Mouse (Mus musculus): ENCODE measurements around the gene Medag. TPM values are rescaled to one million over a fixed set of nuclear protein-coding genes. Genes with fewer than 3 reads are reported as not detected.

The Medag gene
- total RNA-seq, 2 experiments from 2014 or later: 15.3 to 20.8 TPM

DNA sequence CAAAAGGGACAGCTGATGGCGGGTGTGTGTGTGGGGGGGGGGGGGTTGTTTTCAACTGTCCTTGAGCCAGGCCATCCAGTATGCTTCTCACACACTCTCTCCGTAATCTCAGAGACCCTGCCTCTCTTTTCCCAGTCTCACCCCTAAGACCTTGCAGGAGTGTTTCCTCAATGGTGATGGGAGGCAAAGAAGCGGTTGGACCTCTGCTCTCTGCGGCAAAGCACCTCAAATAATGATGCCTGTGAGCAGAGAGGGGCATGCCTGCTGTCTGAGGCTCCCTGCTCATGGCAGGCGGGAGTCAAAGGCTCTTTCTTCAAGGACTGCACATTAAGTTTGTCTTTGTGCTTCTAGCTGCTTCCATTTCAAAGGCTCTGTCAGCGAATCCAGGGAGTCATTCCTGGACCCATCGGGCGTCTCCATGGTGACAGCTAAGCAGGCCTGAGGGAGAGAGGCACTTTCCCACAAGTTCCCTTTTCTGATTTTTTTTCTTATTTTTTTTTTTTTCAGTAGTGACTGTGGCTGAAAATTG lies 31.1 kb upstream of the Medag start:
- intact Hi-C loops (cut with DNase I): no loop called here

DNA sequence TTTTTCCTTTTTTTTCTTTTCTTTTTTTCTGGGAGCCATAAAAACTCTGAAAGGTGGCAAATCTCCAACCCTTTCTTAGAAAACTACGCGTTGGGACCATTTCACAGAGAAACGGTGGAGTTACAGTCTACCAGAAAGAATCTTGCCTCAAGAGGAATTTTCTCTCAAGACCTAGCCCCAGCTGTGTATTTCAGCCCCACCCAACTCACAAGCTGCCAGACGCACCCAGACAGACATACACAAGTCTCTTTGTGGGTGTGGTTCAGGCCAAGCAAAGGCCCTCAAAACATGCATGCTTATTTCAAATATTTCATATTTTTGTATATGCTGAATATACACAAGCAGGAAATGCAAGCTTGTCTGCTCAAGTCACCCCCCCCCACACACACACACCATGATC lies 29.6 kb upstream of the Medag start:
- intact Hi-C loops (cut with DNase I): no loop called here
- DNase-seq: no peak

More for the DNA sequence above, 31.1 kb upstream of the Medag start:
- no peak for DNase-seq

DNA sequence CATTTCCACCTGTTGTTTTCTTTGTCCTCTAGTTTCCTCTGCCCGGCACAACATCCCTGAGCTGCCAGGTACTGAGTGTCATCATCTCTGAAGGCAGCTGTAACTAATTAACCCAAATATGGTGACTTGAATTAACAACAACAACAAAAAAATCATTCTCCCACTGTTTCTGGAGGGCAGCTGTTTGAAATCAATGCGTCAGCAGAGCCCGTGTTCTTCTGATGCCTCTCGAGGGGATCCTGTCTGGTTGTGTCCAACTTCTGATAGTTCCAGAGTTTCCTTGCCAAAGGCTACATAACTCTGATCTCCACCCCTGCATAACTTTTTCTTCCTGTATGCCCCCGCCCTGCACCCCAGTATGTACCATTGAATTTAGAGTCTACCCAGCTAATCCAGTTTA lies 28.9 kb upstream of the Medag start:
- DNase-seq: peak in 1 of 2 experiments; percentile 44
- intact Hi-C loops (cut with DNase I): no loop called here

DNA sequence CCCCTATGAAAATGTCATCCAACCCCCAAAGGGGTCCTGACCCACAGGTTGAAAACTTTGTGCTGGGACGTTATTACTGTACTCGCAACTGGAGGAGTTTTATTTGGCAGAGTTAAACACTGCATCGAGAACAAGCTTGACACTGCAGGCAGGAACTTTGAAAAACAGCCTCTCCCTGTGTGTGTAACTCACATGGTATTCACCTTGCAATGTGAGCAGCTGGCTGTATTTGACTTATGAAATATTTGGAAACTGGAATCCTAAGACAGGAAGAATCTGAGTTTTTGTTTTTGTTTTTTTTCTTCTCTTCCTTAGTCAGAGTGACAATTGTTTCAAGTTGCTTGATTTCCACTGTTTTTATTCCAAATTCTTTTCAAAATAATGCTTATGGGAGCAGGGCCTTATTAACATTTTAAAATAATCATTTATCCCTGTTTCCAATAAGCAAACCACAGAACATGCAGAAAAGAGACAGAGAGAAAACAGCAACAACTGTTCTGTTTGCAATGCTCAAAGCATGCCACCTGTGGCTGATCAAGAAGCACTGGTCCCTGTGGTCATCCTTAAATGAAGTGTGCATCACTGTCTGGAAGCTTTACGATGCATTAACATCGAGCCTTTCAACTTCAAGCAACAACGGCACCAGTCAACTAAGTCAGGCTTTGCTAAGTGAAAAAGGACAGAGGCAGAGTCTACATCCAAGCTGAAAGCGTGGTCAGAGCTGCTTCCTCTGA lies 26.2 kb upstream of the Medag start:
- intact Hi-C loops (cut with DNase I): no loop called here
- no peak for DNase-seq

DNA sequence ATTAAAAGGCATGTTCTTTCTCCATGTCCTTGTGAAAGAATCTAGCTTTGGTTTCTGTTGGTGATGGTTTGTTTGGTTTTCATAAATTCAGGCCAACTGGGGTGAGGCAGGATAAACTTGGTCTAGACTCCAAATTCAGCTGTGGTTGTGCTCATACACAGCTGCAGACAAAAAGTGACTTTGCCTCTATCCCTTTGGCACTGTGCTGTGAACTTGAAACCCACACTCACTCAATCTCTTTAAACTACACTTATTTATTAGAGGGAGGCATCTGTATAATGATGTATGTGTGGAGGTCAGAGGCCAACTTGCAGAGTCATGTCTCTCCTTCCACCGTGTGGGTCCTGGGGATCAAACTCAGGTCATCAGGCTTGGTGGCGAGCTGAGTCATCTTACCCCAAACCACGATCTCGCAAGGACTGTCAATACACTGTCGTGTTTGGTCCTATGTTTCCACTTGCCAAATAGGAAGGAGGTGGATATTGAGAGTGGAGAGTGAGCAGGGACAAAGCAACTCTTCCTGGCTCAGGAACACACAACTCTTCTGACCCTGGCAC lies 25.2 kb upstream of the Medag start:
- DNase-seq: no peak
- intact Hi-C loops (cut with DNase I): no loop called here

DNA sequence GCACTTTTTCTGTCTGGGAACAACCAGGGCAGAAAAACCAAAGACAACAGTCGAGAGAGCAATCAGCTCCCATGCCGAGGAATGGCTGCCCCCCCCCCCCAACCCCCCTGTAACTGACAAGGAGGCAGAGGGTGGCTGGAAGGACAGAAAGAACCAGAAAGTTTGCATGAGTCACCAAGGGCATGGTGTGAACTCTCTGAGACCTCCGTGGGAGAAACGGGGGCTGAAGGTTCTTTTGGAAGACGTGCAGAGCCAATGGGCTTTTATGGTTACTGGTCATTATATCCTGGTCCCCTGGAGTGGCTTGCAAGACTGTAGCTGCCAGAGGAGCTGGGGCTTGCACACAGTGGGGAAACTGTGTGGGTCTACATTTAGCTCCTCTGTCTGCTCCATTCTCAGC lies 22.6 kb upstream of the Medag start:
- DNase-seq: no peak

DNA sequence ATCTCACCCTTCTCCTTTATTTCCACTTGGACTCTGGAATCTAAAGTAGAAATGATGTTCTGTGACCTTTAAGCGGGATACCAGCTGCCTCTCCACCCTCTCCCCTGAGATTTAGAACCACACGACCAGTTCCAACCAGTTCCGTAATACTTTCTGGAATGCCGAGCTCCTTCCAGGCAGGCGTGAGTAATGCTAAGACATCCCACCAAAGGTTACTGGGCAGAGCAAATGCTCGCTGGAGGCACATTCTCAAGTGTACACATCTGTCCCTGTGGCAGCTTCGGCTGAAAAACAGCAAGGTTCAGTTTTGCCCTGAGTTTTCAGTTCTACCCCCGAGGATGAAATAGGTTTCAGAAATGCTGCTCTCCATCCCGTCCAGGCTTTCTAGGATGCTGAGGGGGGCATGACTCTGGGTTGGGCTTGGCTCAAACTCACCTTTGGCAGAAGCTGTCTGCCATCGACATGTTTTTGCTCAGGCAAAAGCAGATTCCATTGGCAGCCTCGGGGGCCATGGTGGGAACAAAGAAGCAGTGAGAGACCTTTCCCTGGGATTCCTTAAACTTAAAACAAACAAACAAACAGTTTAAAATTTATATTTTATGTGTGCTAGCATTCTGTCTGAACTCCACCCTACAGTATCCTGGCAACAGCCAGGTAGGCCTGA lies 21.9 kb upstream of the Medag start:
- peak; percentile 58 to 68 for DNase-seq
- intact Hi-C loops (cut with DNase I): no loop called here

More for the DNA sequence above, 22.6 kb upstream of the Medag start:
- intact Hi-C loops (cut with DNase I): no loop called here

DNA sequence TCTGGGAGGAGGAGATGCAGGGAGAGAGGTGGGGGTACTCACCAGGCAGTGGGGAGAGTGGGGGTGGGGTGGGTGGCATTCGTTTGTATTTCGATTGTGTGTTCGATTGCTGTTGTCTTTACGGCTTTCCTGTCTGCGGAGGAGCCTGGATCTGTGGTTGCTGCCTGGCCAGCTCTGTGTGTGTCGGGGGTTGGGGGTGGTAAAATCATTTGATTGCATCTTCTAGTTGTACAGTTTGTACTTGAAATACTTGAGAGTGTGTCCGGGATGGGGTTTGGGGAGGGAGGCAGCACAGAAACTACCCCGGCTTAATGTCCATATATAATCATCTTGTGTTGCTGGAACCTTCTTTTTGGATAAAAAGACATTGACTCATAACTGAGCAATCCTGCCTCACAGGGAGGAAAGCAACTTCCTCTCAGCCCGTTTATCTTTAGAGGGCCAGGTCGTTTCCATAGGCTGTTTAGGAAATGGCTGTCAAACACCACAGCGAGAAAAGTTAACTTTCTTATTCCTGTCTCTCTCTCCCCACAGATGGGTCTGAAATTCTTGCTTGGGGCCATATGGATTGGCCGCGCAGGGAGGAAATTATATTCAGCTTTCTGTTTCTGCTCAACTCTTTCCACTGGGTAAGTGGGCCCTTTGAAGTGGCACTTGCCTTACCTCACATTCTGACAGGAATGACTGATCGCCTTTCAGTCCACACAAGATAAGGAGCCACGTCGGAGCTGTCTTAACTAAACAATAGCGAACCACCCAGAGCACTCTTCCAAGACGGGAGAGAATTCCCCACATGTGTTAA lies 19.8 kb upstream of the Medag start:
- no peak for DNase-seq
- intact Hi-C loops (cut with DNase I): no loop called here

DNA sequence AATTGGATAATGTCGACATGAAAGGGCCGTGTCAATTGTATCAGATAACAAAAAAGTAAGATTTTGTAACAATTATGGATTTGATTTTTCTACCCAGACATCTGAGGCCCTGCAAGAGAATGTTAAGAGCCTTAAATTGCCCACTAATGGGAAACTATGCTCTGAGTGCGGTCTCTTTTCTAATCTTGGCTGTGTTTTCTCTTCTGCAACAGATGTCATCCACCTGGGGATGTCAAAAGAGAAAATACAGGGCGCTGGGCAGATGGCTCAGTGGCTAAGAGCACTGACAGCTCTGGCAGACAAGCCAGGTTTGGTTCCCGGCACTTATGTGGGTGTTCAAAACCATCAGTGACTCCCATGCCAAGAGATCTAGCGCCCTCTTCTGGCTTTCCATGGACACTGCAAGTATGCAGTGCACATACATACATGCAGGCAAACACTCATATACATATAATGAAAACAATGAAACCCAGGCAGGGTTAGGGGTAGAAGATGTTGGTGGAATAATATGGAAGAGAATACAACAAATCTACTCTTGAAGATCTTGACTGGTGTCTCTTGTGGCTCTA lies 19.0 kb upstream of the Medag start:
- intact Hi-C loops (cut with DNase I): no loop called here

DNA sequence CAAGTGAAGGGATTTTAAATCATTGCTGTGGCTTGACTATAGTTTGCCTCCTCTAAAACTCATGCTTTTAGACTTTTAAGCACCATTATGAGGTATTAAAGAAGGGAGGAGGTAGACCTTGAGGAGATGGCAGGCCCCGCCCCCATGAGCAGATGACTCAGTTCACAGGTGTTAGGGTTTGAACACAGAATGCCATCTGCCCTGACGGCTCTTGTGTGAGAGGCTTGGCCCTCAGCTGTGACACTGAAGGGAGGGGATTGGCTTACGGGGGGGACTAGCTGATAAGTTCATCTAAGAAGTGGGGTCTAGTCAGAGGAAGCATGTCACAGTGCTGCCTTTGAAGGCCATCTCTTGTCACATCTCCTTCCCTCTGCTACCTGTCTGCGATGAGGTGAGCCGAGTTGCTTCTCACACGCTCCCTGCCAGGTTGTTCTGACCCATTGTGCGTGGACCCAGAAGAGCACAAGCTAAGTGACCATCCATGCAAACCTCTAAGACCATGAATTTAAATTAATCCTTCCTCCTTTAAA lies 10.0 kb upstream of the Medag start:
- DNase-seq: no peak
- intact Hi-C loops (cut with DNase I): no loop called here

More for the DNA sequence above, 19.0 kb upstream of the Medag start:
- DNase-seq: no peak

DNA sequence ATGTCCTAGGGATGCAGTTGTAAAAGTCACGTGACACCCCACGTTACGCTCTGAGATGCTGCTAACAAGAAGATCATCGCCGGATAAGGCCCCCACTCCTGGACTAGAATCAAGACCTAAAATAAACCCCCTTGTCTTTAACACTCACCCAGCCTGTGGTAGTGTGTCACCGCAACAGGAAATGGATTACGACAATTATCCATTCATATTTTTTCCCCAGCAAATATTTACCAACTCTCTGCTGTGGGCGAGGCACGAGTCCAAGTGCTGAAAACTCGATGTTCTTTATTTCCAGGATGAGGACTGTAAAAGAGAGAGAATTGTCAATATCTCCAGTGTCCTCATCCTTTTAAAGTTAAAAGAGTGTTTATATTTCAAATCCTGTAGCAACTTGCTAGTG lies 9.5 kb upstream of the Medag start:
- no peak for DNase-seq
- intact Hi-C loops (cut with DNase I): no loop called here

DNA sequence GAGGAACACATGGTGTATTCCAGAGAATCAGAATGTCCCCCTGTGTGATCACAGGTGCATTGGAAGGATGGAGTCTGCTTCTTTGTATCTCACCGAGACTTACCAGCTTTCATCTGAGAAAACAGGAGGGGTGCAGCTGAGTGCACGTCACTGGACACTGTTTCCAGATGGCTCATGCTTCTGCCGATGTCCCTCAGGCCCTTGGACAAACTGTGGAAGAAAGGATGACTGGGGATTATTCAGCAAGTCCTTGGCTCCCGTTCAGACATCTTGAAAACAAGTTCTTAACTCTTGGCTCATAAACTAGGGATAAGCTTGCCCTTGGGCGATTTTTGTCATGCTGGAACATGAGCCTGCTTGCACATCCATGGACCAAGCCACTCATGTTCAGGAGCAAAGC lies 8.2 kb upstream of the Medag start:
- intact Hi-C loops (cut with DNase I): no loop called here

DNA sequence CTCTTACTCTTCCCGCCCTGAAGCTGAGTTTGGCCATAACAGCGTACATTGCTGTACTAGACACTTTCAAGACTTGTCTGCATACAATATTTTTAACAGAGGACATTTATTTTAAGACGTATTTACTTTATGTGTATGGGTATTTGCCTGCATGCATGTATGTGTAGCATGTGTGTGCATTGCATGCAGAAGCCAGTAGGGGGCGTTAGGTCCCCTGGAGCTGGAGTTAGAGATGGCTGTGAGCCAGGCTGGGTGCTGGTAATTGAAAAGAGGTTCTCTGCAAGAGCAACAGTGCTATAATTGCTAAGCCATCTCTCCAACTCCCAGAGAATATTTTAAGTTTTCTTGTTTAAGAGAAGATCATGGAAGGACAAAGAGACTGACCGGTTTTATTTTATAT lies 6.8 kb upstream of the Medag start:
- intact Hi-C loops (cut with DNase I): no loop called here
- no peak for DNase-seq

More for the DNA sequence above, 8.2 kb upstream of the Medag start:
- DNase-seq: peak; percentile 32 to 49

DNA sequence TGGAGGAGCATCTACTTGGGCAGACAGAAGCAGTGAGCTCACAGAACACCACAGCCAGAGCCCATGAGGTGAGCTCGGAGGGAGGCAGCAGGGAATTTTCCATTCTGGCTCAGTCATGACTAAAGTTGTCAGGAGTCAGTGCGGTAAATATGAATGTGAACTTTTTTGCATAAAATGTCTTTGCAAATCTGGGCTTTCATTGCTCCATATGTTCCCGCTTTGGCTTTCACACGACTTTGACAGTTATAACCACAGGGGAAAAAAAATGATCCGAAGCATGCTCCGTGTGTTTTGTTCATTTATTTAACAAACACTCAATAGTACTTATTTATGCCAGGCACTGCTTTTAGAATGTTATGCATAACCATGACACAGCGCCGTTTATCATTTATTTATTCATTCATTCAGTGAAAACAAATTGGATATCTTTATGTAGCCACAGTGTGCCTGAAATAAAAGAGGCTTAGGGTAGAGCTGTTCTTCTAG lies 4.7 kb upstream of the Medag start:
- DNase-seq: no peak
- intact Hi-C loops (cut with DNase I): no loop called here

DNA sequence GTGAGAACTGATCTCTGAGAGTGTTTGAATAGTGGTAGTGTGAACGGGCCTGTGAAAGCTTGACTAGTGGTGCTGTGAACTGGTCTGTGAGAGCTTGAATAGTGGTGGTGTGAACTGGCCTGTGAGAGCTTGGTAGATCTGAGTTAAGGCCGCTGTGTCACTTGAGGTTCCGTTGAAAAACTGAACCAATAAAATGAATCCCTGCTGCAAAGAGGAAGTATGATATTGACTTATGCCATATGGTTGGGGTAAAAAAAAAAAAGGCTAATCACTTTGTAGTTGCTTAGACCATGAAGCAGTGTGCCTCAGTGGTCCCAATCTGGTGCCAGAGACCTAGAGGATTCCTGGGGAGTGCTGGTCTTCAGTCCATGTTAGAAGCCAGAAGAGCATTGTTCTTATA lies 2.0 kb upstream of the Medag start:
- DNase-seq: no peak
- intact Hi-C loops (cut with DNase I): no loop called here

DNA sequence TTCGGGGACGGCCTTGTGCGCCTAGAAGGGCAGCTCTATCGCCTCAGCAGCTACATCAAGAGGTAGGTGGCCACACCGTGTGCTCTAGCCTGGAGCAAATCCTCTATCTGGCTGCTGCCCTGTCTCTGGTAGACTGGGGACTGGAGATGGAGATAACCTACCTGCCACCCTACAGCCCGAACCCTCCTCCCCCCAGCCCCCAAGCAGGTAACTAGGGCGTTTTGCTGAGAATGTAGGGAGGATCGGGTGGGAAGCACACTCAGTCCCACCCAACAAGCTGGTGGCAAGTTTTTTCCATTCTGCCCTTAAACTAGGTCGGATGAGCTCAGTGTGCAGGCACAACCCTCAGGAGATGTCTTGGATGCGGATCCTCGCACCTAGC lies 636 bp downstream of the Medag start:
- DNase-seq: no peak
- intact Hi-C loops (cut with DNase I): no loop called here

DNA sequence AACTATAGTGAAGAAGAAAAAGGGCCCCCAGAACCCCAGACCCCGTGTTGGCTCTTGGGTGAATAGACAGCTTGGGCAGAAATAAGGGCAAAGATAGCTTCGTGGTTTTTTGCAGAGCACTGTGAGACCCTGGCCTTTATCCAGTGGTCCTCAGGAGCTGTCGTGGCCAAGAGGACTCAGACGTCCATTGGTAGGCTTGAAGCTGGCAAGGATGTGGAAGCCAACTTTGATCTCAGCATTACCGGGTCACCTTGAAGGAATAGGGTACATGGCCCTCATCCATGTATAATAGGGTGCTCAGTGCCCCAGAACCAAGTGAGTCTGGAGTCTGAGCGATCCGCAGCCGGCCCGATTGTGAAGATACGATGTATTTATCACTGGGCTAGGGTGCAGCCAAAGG lies 1.1 kb downstream of the Medag start:
- intact Hi-C loops (cut with DNase I): no loop called here
- no peak for DNase-seq

DNA sequence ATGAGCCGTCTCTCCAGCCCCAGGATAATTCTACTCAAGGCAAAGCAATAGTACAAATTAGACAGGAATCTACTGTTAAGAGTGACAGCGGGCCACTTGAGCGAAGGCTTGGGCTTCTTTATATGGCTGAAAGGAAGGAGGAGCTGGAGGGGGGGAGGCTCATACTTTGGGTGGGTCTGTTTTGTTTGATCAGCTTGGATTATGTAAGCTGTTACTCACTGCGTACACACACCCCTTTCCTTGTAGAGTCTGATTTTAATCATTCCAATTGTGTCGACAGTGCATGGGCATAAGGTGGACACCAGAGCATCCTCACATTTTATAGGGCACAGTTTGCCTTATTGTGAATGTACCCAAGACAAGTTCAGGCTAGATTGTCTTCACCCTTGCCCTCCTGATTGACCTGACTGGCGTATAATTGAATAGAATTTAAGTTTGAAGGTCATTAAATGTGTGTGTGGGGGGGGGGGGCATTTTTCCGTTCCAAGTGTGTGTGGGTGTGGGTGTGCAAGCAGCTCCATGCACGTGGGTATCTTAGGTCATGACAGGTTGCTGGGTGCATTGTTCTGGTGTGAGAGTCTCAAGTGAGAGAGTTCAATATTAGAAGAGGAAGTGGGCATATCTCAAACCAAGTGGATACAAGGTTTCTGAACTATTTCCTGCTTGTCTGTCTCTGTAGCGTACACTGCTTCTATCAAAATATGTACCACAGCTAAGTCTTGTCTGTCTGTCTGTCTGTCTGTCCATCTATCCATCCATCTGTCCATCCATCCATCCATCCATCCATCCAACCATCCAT lies 3.0 kb downstream of the Medag start:
- DNase-seq: no peak
- intact Hi-C loops (cut with DNase I): no loop called here

DNA sequence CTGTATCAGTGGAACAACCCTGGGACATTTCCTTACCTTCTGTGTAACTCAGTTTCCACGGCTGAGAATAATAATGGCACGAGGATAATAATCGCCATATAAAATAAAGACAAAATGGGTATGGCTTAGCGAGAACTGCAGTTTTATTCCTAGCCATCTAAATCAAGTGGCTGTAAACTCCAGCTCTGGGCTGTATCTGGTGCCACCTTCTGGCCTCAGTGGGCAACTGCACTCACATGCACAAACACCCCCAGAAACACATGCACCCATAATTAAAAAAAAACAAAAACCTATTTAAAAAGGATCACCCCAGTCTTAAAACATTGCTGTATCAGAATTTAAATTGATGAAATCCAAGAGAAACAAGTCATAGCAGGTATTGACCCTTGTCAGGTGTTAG lies 5.8 kb downstream of the Medag start:
- no peak for DNase-seq

DNA sequence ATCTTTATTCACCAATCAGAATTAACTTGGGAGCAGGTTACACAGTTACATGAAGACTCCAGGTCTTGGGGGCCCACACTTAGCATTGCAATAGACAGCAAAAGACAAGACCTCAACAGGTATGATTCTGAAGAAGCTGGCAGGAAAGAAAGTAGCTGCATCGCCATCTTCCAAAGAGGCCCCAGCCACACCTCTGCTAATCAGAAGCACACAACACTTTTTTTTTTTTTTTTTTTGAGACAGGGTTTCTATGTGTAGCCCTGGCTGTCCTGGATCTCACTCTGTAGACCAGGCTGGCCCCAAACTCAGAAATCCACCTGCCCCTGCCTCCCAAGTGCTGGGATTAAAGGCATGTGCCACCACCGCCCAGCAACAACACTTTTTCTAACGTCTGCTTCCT lies 15.0 kb downstream of the Medag start:
- intact Hi-C loops (cut with DNase I): no loop called here
- no peak for DNase-seq

More for the DNA sequence above, 5.8 kb downstream of the Medag start:
- intact Hi-C loops (cut with DNase I): no loop called here
